Mouse (Mus musculus) midbrain, embryonic 13.5 days (tissue): ENCODE measurements around the gene Ulk2. TPM values are rescaled to one million over a fixed set of nuclear protein-coding genes. Genes with fewer than 3 reads are reported as not detected.

ENCODE experiments used
- ATAC-seq: fragments of 200-750 bp; cut with Nextera tagmentation; 2 replicates; pipeline ENCODE4 v1.8.0; 2017; ENCODE audit warnings: mild to moderate bottlenecking, moderate TSS enrichment, moderate library complexity
- H3K27ac ChIP-seq: fragments of 300-500 bp; sonication (generic); 2 replicates; pipeline ENCODE4 v1.5.1; 2015; ENCODE audit warnings: inconsistent platforms, mild to moderate bottlenecking, moderate library complexity
- H3K27me3 ChIP-seq: fragments of 300-500 bp; sonication (generic); 2 replicates; pipeline ENCODE4 v1.6.1; 2015; ENCODE audit warnings: mild to moderate bottlenecking, inconsistent platforms
- H3K36me3 ChIP-seq: fragments of 300-500 bp; sonication (generic); 2 replicates; pipeline ENCODE4 v1.6.1; 2015; ENCODE audit warnings: mild to moderate bottlenecking, inconsistent platforms
- H3K4me1 ChIP-seq: fragments of 300-500 bp; sonication (generic); replicated peaks from 2 replicates; pipeline ENCODE4 v1.6.1; 2015; ENCODE audit warnings: inconsistent platforms
- H3K4me2 ChIP-seq: fragments of 300-500 bp; sonication (generic); replicated peaks from 2 replicates; pipeline ENCODE4 v1.6.1; 2015; ENCODE audit warnings: moderate library complexity, mild to moderate bottlenecking, inconsistent platforms
- H3K4me3 ChIP-seq: fragments of 300-500 bp; sonication (generic); replicated peaks from 2 replicates; pipeline ENCODE4 v1.5.1; 2015; ENCODE audit warnings: mild to moderate bottlenecking, inconsistent platforms
- H3K9ac ChIP-seq: fragments of 300-500 bp; sonication (generic); replicated peaks from 2 replicates; pipeline ENCODE4 v1.6.1; 2015; ENCODE audit warnings: mild to moderate bottlenecking, inconsistent platforms
- H3K9me3 ChIP-seq: fragments of 300-500 bp; sonication (generic); 2 replicates; pipeline ENCODE4 v1.6.1; 2016; ENCODE audit warnings: mild to moderate bottlenecking, inconsistent platforms
- WGBS: fragments of 180-500 bp; shearing (Covaris S2); methylation state at CpG from one replicate; pipeline ENCODE4 v1.1.7; 2015; 5-methylcytosine and 5-hydroxymethylcytosine counted together
- polyA plus RNA-seq: library from polyadenylated mRNA; unstranded; fragments of >200 nt; fragmentation: Nextera tagmentation; extraction: Ambion mirVana; gene quantifications from 2 replicates; pipeline ENCODE4 v1.2.1, GENCODE M21; 2015

Gene Ulk2
- 35.5 and 37.1 TPM in 2 replicates for polyA plus RNA-seq

- H3K4me3 ChIP-seq = peak within 1 kb of the TSS; percentile 86
- peak within 1 kb of the TSS; percentile 95 for H3K27ac ChIP-seq
- H3K9ac ChIP-seq = peak within 1 kb of the TSS; percentile 99
- ATAC-seq = peak; percentile 88
- H3K4me2 ChIP-seq = peak within 1 kb of the TSS; percentile 75
- H3K9me3 ChIP-seq = no peaks in the 10 kb centered on the region
- H3K4me1 ChIP-seq = peaks cover 21% of the 10 kb centered on the region
- 0 out of 2 replicates have a peak, but pooled peaks cover 3% of the 10 kb centered on the region for H3K36me3 ChIP-seq
- H3K27me3 ChIP-seq = no peaks in the 10 kb centered on the region
- under 1% methylated on average over 49 of the region's 58 CpGs for WGBS
These were observed at the start of gene Ulk2 for GRCm38 (mm10) chr11:61854988-61855411. Ulk2 (minus strand) TSS chr11:61855073.

GRCm38 (mm10) chr11:61882183-61882582, 27.3 kb upstream of the Ulk2 start:
- no peak for ATAC-seq
- WGBS = 89% methylated on average over 5 of the region's 5 CpGs
- Histone ChIP-seq H3K27ac (no peak overlapping the region), H3K4me2 (no peak overlapping the region), H3K27me3 (no peaks in the 10 kb centered on the region), H3K4me3 (no peak overlapping the region), H3K4me1 (no peaks in the 10 kb centered on the region), H3K9me3 (no peaks in the 10 kb centered on the region), H3K36me3 (peaks cover 37% of the 10 kb centered on the region), H3K9ac (no peak overlapping the region)

- H3K4me3 ChIP-seq = no peak overlapping the region
- no peaks in the 10 kb centered on the region for H3K4me1 ChIP-seq
- H3K4me2 ChIP-seq = no peak overlapping the region
- no peak overlapping the region for H3K27ac ChIP-seq
- H3K27me3 ChIP-seq = no peaks in the 10 kb centered on the region
- H3K9me3 ChIP-seq = no peaks in the 10 kb centered on the region
- ATAC-seq = no peak
- peaks cover 44% of the 10 kb centered on the region for H3K36me3 ChIP-seq
- H3K9ac ChIP-seq = no peak overlapping the region
These were observed 25.0 kb upstream of the Ulk2 start for GRCm38 (mm10) chr11:61879921-61880320.

GRCm38 (mm10) chr11:61871881-61872280, 17.0 kb upstream of the Ulk2 start:
- Histone ChIP-seq H3K4me2 (no peak overlapping the region), H3K9me3 (no peaks in the 10 kb centered on the region), H3K27ac (no peak overlapping the region), H3K4me3 (no peak overlapping the region), H3K9ac (no peak overlapping the region), H3K36me3 (peaks cover 70% of the 10 kb centered on the region), H3K4me1 (no peaks in the 10 kb centered on the region), H3K27me3 (no peaks in the 10 kb centered on the region)
- no peak for ATAC-seq
- WGBS = 91% methylated on average over 5 of the region's 5 CpGs

GRCm38 (mm10) chr11:61866856-61867255, 12.0 kb upstream of the Ulk2 start:
- no peaks in the 10 kb centered on the region for H3K9me3 ChIP-seq
- ATAC-seq = no peak
- H3K27ac ChIP-seq = no peak overlapping the region
- no peak overlapping the region for H3K9ac ChIP-seq
- peaks cover 33% of the 10 kb centered on the region for H3K36me3 ChIP-seq
- H3K4me3 ChIP-seq = no peak overlapping the region
- no peaks in the 10 kb centered on the region for H3K4me1 ChIP-seq
- no peak overlapping the region for H3K4me2 ChIP-seq
- no peaks in the 10 kb centered on the region for H3K27me3 ChIP-seq

- no peak overlapping the region for H3K4me3 ChIP-seq
- H3K9ac ChIP-seq = no peak overlapping the region
- ATAC-seq = no peak
- 81% methylated on average over 6 of the region's 6 CpGs for WGBS
- H3K27me3 ChIP-seq = no peaks in the 10 kb centered on the region
- H3K36me3 ChIP-seq = 0 out of 2 replicates have a peak, but pooled peaks cover 3% of the 10 kb centered on the region
- no peak overlapping the region for H3K27ac ChIP-seq
- H3K4me1 ChIP-seq = no peaks in the 10 kb centered on the region
- H3K4me2 ChIP-seq = no peak overlapping the region
- H3K9me3 ChIP-seq = no peaks in the 10 kb centered on the region
These were observed 7.1 kb upstream of the Ulk2 start for GRCm38 (mm10) chr11:61861781-61862547.

GRCm38 (mm10) chr11:61859316-61859715, 4.4 kb upstream of the Ulk2 start:
- Histone ChIP-seq H3K9me3 (no peaks in the 10 kb centered on the region), H3K9ac (no peak overlapping the region), H3K4me2 (no peak overlapping the region), H3K27ac (no peak overlapping the region), H3K27me3 (no peaks in the 10 kb centered on the region), H3K4me1 (no peaks in the 10 kb centered on the region), H3K36me3 (no peaks in the 10 kb centered on the region), H3K4me3 (no peak overlapping the region)
- ATAC-seq = no peak
- WGBS = 79% methylated on average over 1 of the region's 1 CpGs

- peak overlapping the region; percentile 75 for H3K4me2 ChIP-seq
- peak overlapping the region; percentile 99 for H3K9ac ChIP-seq
- WGBS = 58% methylated on average over 6 of the region's 6 CpGs
- H3K27ac ChIP-seq = peak overlapping the region; percentile 95
- 0 out of 2 replicates have a peak, but pooled peaks cover 2% of the 10 kb centered on the region for H3K36me3 ChIP-seq
- H3K27me3 ChIP-seq = no peaks in the 10 kb centered on the region
- no peaks in the 10 kb centered on the region for H3K9me3 ChIP-seq
- H3K4me3 ChIP-seq = peak overlapping the region; percentile 86
- ATAC-seq = no peak
- peaks cover 17% of the 10 kb centered on the region for H3K4me1 ChIP-seq
These were observed 666 bp upstream of the Ulk2 start for GRCm38 (mm10) chr11:61855539-61855938.

- H3K9me3 ChIP-seq = no peaks in the 10 kb centered on the region
- WGBS = 0% methylated on average over 67 of the region's 87 CpGs
- H3K9ac ChIP-seq = peak overlapping the region; percentile 99
- H3K4me3 ChIP-seq = peak overlapping the region; percentile 86
- H3K27me3 ChIP-seq = no peaks in the 10 kb centered on the region
- ATAC-seq = peak; percentile 92
- H3K36me3 ChIP-seq = peaks cover 6% of the 10 kb centered on the region
- peak overlapping the region; percentile 75 for H3K4me2 ChIP-seq
- peak overlapping the region; percentile 95 for H3K27ac ChIP-seq
- H3K4me1 ChIP-seq = peaks cover 26% of the 10 kb centered on the region
These were observed 474 bp downstream of the Ulk2 start for GRCm38 (mm10) chr11:61854211-61854987.

- 16% methylated on average over 5 of the region's 5 CpGs for WGBS
- H3K9me3 ChIP-seq = no peaks in the 10 kb centered on the region
- H3K4me1 ChIP-seq = peaks cover 33% of the 10 kb centered on the region
- no peaks in the 10 kb centered on the region for H3K27me3 ChIP-seq
- peak overlapping the region; percentile 99 for H3K9ac ChIP-seq
- no peak for ATAC-seq
- peaks cover 9% of the 10 kb centered on the region for H3K36me3 ChIP-seq
- peak overlapping the region; percentile 95 for H3K27ac ChIP-seq
- peak overlapping the region; percentile 86 for H3K4me3 ChIP-seq
- peak overlapping the region; percentile 75 for H3K4me2 ChIP-seq
These were observed 1.2 kb downstream of the Ulk2 start for GRCm38 (mm10) chr11:61853659-61854058.

- peak overlapping the region; percentile 36 for H3K4me2 ChIP-seq
- H3K36me3 ChIP-seq = peaks cover 9% of the 10 kb centered on the region
- no peak for ATAC-seq
- no peaks in the 10 kb centered on the region for H3K9me3 ChIP-seq
- H3K27me3 ChIP-seq = no peaks in the 10 kb centered on the region
- H3K27ac ChIP-seq = no peak overlapping the region
- H3K4me3 ChIP-seq = peak overlapping the region; percentile 8; the same call in 1 of the 2 replicates
- H3K9ac ChIP-seq = 0 out of 2 replicates have a peak overlapping the region, but pooled peaks have one; percentile 21
- peaks cover 33% of the 10 kb centered on the region for H3K4me1 ChIP-seq
These were observed 2.0 kb downstream of the Ulk2 start for GRCm38 (mm10) chr11:61852916-61853315.

- no peak for ATAC-seq
- Histone ChIP-seq H3K27ac (no peak overlapping the region), H3K4me3 (no peak overlapping the region), H3K36me3 (peaks cover 9% of the 10 kb centered on the region), H3K4me2 (no peak overlapping the region), H3K9me3 (no peaks in the 10 kb centered on the region), H3K9ac (no peak overlapping the region), H3K27me3 (no peaks in the 10 kb centered on the region), H3K4me1 (peaks cover 33% of the 10 kb centered on the region)
- 85% methylated on average over 3 of the region's 3 CpGs for WGBS
These were observed 3.7 kb downstream of the Ulk2 start for GRCm38 (mm10) chr11:61851195-61851594.
